Mouse (Mus musculus) CH12.LX (cell line): Measurements from ENCODE around the gene Runx3. TPM values are rescaled to one million over a fixed set of nuclear protein-coding genes. Genes with fewer than 3 reads are reported as not detected.

Experiments
- DNase-seq: peaks from one replicate; pipeline ENCODE4 v3.0.0-alpha.2; 2013; ENCODE audit errors: extremely low read depth
- H3K27ac ChIP-seq: 2 replicates; pipeline ENCODE4 v1.5.1; 2012; ENCODE audit warnings: low read depth, mild to moderate bottlenecking, control low read depth, moderate library complexity; ENCODE audit not compliant: insufficient read depth
- H3K27me3 ChIP-seq: replicated peaks from 2 replicates; pipeline ENCODE3; 2012; ENCODE audit warnings: inconsistent platforms
- H3K36me3 ChIP-seq, 2 experiments: replicated peaks in 1 of 2; 2 replicates each; pipeline versions ENCODE3 to v1.6.1; 2012; ENCODE audit warnings: inconsistent platforms in 1 of 2, low read length in 1 of 2, mild to moderate bottlenecking in 1 of 2, mixed read lengths in 1 of 2, moderate library complexity in 1 of 2; ENCODE audit not compliant: control insufficient read depth in 1 of 2, insufficient read depth in 1 of 2
- H3K4me1 ChIP-seq, 2 experiments: 2 replicates each; pipeline ENCODE4 v1.6.1; 2012; ENCODE audit warnings: inconsistent platforms in 1 of 2, moderate library complexity in 1 of 2; ENCODE audit not compliant: insufficient read depth in 2 of 2, control insufficient read depth in 1 of 2
- H3K4me2 ChIP-seq: 2 replicates; pipeline ENCODE4 v1.6.1; 2012; ENCODE audit warnings: low read depth, mild to moderate bottlenecking, control low read depth; ENCODE audit not compliant: poor library complexity, insufficient read depth, severe bottlenecking
- H3K4me3 ChIP-seq, 3 experiments: fragments of 150-350 bp in 1 of 3; sonication (generic) in 1 of 3; replicated peaks in 1 of 3; 2 replicates each; pipeline versions ENCODE3 to v1.5.1; 2011 to 2012; ENCODE audit warnings: low read depth in 2 of 3, low read length in 2 of 3, mild to moderate bottlenecking in 2 of 3, moderate library complexity in 2 of 3, control low read depth in 1 of 3, improper control_type of control experiment in 1 of 3, inconsistent platforms in 1 of 3, mixed read lengths in 1 of 3; ENCODE audit not compliant: poor library complexity in 1 of 3
- H3K79me2 ChIP-seq: replicated peaks from 2 replicates; pipeline ENCODE4 v1.6.1; 2012; ENCODE audit warnings: mild to moderate bottlenecking, moderate library complexity; ENCODE audit not compliant: control insufficient read depth, poor library complexity, insufficient read depth, severe bottlenecking; ENCODE audit errors: extremely low read depth
- H3K9ac ChIP-seq: 2 replicates; pipeline ENCODE4 v1.6.1; 2012; ENCODE audit warnings: low read depth, mild to moderate bottlenecking, control low read depth, moderate library complexity; ENCODE audit not compliant: insufficient read depth
- H3K9me3 ChIP-seq: replicated peaks from 2 replicates; pipeline ENCODE3; 2012; ENCODE audit warnings: low read length, inconsistent platforms, mixed read lengths
- BHLHE40 ChIP-seq: IDR thresholded peaks from 2 replicates; pipeline ENCODE4 v1.6.1; 2011; ENCODE audit warnings: mild to moderate bottlenecking, low read depth, low read length, improper control_type of control experiment
- CHD1 ChIP-seq: IDR thresholded peaks from 2 replicates; pipeline ENCODE4 v1.6.1; 2012; ENCODE audit warnings: low read depth, low read length, improper control_type of control experiment, inconsistent platforms
- CHD2 ChIP-seq: IDR thresholded peaks from 2 replicates; pipeline ENCODE4 v1.6.1; 2011; ENCODE audit warnings: low read length, improper control_type of control experiment
- CTCF ChIP-seq, 2 experiments: IDR thresholded peaks in 1 of 2; conservative IDR thresholded peaks in 1 of 2; 2 replicates each; pipeline ENCODE4 v1.5.1; 2011 to 2012; ENCODE audit warnings: low read depth in 2 of 2, low read length in 2 of 2, improper control_type of control experiment in 1 of 2, inconsistent platforms in 1 of 2, mild to moderate bottlenecking in 1 of 2, moderate library complexity in 1 of 2
- E2F4 ChIP-seq: IDR thresholded peaks from 2 replicates; pipeline ENCODE4 v1.6.1; 2011; ENCODE audit warnings: low read depth, low read length, improper control_type of control experiment; ENCODE audit not compliant: insufficient replicate concordance
- ELF1 ChIP-seq: IDR thresholded peaks from 2 replicates; pipeline ENCODE4 v1.6.1; 2014; ENCODE audit warnings: low read depth, mild to moderate bottlenecking, inconsistent platforms, low read length, improper control_type of control experiment
- EP300 ChIP-seq: IDR thresholded peaks from 2 replicates; pipeline ENCODE4 v1.6.1; 2011; ENCODE audit warnings: low read length, improper control_type of control experiment
- ETS1 ChIP-seq: conservative IDR thresholded peaks from 2 replicates; pipeline ENCODE4 v1.6.1; 2012; ENCODE audit warnings: low read depth, mild to moderate bottlenecking, inconsistent platforms, low read length, improper control_type of control experiment, moderate library complexity
- GABPA ChIP-seq: IDR thresholded peaks from 2 replicates; pipeline ENCODE4 v1.6.1; 2012; ENCODE audit warnings: low read depth, low read length, improper control_type of control experiment, inconsistent platforms; ENCODE audit not compliant: insufficient replicate concordance
- HCFC1 ChIP-seq: IDR thresholded peaks from 2 replicates; pipeline ENCODE4 v1.6.1; 2012; ENCODE audit warnings: low read depth, mild to moderate bottlenecking, inconsistent platforms, low read length, improper control_type of control experiment
- IRF4 ChIP-seq: IDR thresholded peaks from 2 replicates; pipeline ENCODE4 v1.6.1; 2014; ENCODE audit warnings: low read depth, mild to moderate bottlenecking, inconsistent platforms, low read length, improper control_type of control experiment
- JUN ChIP-seq: IDR thresholded peaks from 2 replicates; pipeline ENCODE4 v1.6.1; 2011; ENCODE audit warnings: low read depth, mild to moderate bottlenecking, low read length, improper control_type of control experiment, moderate library complexity; ENCODE audit not compliant: insufficient read depth
- JUND ChIP-seq: conservative IDR thresholded peaks from 2 replicates; pipeline ENCODE4 v1.6.1; 2011; ENCODE audit warnings: low read depth, low read length, improper control_type of control experiment
- KAT2A ChIP-seq: IDR thresholded peaks from 2 replicates; pipeline ENCODE4 v1.6.1; 2012; ENCODE audit warnings: low read length, improper control_type of control experiment, inconsistent platforms; ENCODE audit not compliant: insufficient replicate concordance
- MAFK ChIP-seq: IDR thresholded peaks from 2 replicates; pipeline ENCODE4 v1.6.1; 2011; ENCODE audit warnings: low read length, improper control_type of control experiment; ENCODE audit not compliant: insufficient replicate concordance
- MAX ChIP-seq: IDR thresholded peaks from 2 replicates; pipeline ENCODE4 v1.6.1; 2011; ENCODE audit warnings: low read length, improper control_type of control experiment
- MAZ ChIP-seq: IDR thresholded peaks from 2 replicates; pipeline ENCODE4 v1.6.1; 2012; ENCODE audit warnings: low read depth, mild to moderate bottlenecking, inconsistent platforms, low read length, improper control_type of control experiment, moderate library complexity
- MEF2A ChIP-seq: IDR thresholded peaks from 2 replicates; pipeline ENCODE4 v1.6.1; 2014; ENCODE audit warnings: low read depth, mild to moderate bottlenecking, inconsistent platforms, low read length, improper control_type of control experiment, borderline replicate concordance
- MXI1 ChIP-seq: IDR thresholded peaks from 2 replicates; pipeline ENCODE4 v1.6.1; 2011; ENCODE audit warnings: mild to moderate bottlenecking, low read depth, low read length, improper control_type of control experiment
- MYC ChIP-seq: IDR thresholded peaks from 2 replicates; pipeline ENCODE4 v1.6.1; 2011; ENCODE audit warnings: low read depth, mild to moderate bottlenecking, improper control_type of control experiment, low read length
- NELFE ChIP-seq: IDR thresholded peaks from 2 replicates; pipeline ENCODE4 v1.6.1; 2011; ENCODE audit warnings: low read depth, low read length, improper control_type of control experiment
- NRF1 ChIP-seq: IDR thresholded peaks from 2 replicates; pipeline ENCODE4 v1.6.1; 2014; ENCODE audit warnings: low read depth, mild to moderate bottlenecking, inconsistent platforms, low read length, improper control_type of control experiment, moderate library complexity
- PAX5 ChIP-seq: IDR thresholded peaks from 2 replicates; pipeline ENCODE4 v1.6.1; 2012; ENCODE audit warnings: low read length, inconsistent platforms, mixed read lengths
- POLR2A ChIP-seq: IDR thresholded peaks from 2 replicates; pipeline ENCODE4 v1.6.1; 2011; ENCODE audit warnings: low read depth, mild to moderate bottlenecking, improper control_type of control experiment, low read length
- POLR2AphosphoS2 ChIP-seq: IDR thresholded peaks from 2 replicates; pipeline ENCODE4 v1.6.1; 2011; ENCODE audit warnings: low read depth, low read length, improper control_type of control experiment
- RAD21 ChIP-seq: IDR thresholded peaks from 2 replicates; pipeline ENCODE4 v1.6.1; 2011; ENCODE audit warnings: low read depth, mild to moderate bottlenecking, low read length, improper control_type of control experiment, moderate library complexity
- RCOR1 ChIP-seq: conservative IDR thresholded peaks from 2 replicates; pipeline ENCODE4 v1.6.1; 2012; ENCODE audit warnings: low read depth, mild to moderate bottlenecking, inconsistent platforms, low read length, improper control_type of control experiment
- SIN3A ChIP-seq: IDR thresholded peaks from 2 replicates; pipeline ENCODE4 v1.6.1; 2012; ENCODE audit warnings: low read length, improper control_type of control experiment, inconsistent platforms
- SMC3 ChIP-seq: IDR thresholded peaks from 2 replicates; pipeline ENCODE4 v1.6.1; 2011; ENCODE audit warnings: low read depth, low read length, improper control_type of control experiment
- TBP ChIP-seq: conservative IDR thresholded peaks from 2 replicates; pipeline ENCODE4 v1.6.1; 2011; ENCODE audit warnings: low read depth, low read length, improper control_type of control experiment
- TCF12 ChIP-seq: IDR thresholded peaks from 2 replicates; pipeline ENCODE4 v1.6.1; 2014; ENCODE audit warnings: low read depth, mild to moderate bottlenecking, inconsistent platforms, low read length, improper control_type of control experiment
- UBTF ChIP-seq: IDR thresholded peaks from 2 replicates; pipeline ENCODE4 v1.6.1; 2012; ENCODE audit warnings: low read depth, mild to moderate bottlenecking, inconsistent platforms, low read length, improper control_type of control experiment, moderate library complexity
- USF1 ChIP-seq: IDR thresholded peaks from 2 replicates; pipeline ENCODE4 v1.6.1; 2014; ENCODE audit warnings: low read depth, mild to moderate bottlenecking, inconsistent platforms, low read length, improper control_type of control experiment
- USF2 ChIP-seq: conservative IDR thresholded peaks from 2 replicates; pipeline ENCODE4 v1.6.1; 2011; ENCODE audit warnings: low read depth, low read length, improper control_type of control experiment
- ZC3H11A ChIP-seq: IDR thresholded peaks from 2 replicates; pipeline ENCODE4 v1.6.1; 2012; ENCODE audit warnings: low read depth, mild to moderate bottlenecking, inconsistent platforms, low read length, improper control_type of control experiment
- ZKSCAN1 ChIP-seq: IDR thresholded peaks from 2 replicates; pipeline ENCODE4 v1.6.1; 2012; ENCODE audit warnings: low read depth, inconsistent platforms, low read length, improper control_type of control experiment, borderline replicate concordance
- ZMIZ1 ChIP-seq: IDR thresholded peaks from 2 replicates; pipeline ENCODE4 v1.6.1; 2012; ENCODE audit warnings: low read depth, mild to moderate bottlenecking, inconsistent platforms, low read length, improper control_type of control experiment
- ZNF384 ChIP-seq: IDR thresholded peaks from 2 replicates; pipeline ENCODE4 v1.6.1; 2012; ENCODE audit warnings: low read depth, low read length, improper control_type of control experiment, inconsistent platforms
- dilution Hi-C: fragments of 300-500 bp; cut with MboI; formaldehyde crosslinking; loops from 2 replicates; pipeline ENCODE4 v1.14.3; 2020; ENCODE audit warnings: low sequenced_read_pairs; ENCODE audit not compliant: extremely low pct_unique_long_range_greater_than_20kb, extremely low pct_ligation_motif_present
- in situ Hi-C: fragments of 300-500 bp; cut with MboI; formaldehyde crosslinking; loops from 3 replicates; pipeline ENCODE4 v1.14.3; 2019; ENCODE audit warnings: low sequenced_read_pairs, low pct_ligation_motif_present, low pct_unique_long_range_greater_than_20kb, mixed read lengths
- polyA plus RNA-seq: library from polyadenylated mRNA; unstranded; fragments of >175 nt; gene quantifications from 2 replicates; pipeline ENCODE4 v1.2.1, GENCODE M21; 2012; ENCODE audit warnings: low read depth; ENCODE audit not compliant: insufficient read length
- total RNA-seq, 2 experiments: library from RNA; depleted of rRNA; stranded (reverse); fragments of 300-350 nt in 1 of 2; fragments of >200 nt in 1 of 2; gene quantifications; 2 replicates each; pipeline ENCODE4 v1.2.3; 2012 to 2014

Gene Runx3
- total and polyA plus RNA-seq, 3 experiments: 5.0 to 61.1 (median 19.7) TPM

GRCm38 (mm10) chr4:135203279-135203678, 82.8 kb downstream of the Runx3 start:
- Histone ChIP-seq H3K9me3 (peaks cover 4% of the 10 kb centered on the region), H3K4me3 (no peak overlapping the region), H3K9ac (peak overlapping the region; percentile 51; the same call in 1 of the 2 replicates), H3K79me2 (no peaks in the 10 kb centered on the region)
- in situ Hi-C loops: loop anchor here (10.0 kb wide), 1 partner anchor 258 kb away; no protein-coding TSS in a partner anchor
- peak; percentile 98 for DNase-seq
- peak; percentile 46; the same call in 1 of the 2 replicates for TF ChIP-seq POLR2A
- peak; percentile 94 for TF ChIP-seq RCOR1
- 0 out of 2 replicates have a peak, but pooled peaks have one; percentile 33 for TF ChIP-seq NRF1
- peak; percentile 91 for TF ChIP-seq CHD2
- peak; percentile 93 for TF ChIP-seq MEF2A
- TF ChIP-seq USF1: no peak
- peak; percentile 85 for TF ChIP-seq MXI1
- peak; percentile 81 for TF ChIP-seq MAX
- TF ChIP-seq IRF4: peak; percentile 98
- no peak for TF ChIP-seq NELFE
- no peak for TF ChIP-seq ZNF384
- TF ChIP-seq ETS1: peak; percentile 97
- TF ChIP-seq E2F4: no peak
- no peak for TF ChIP-seq ZMIZ1
- peak; percentile 68; the same call in 1 of the 2 replicates for TF ChIP-seq UBTF
- TF ChIP-seq MAFK: no peak
- TF ChIP-seq ZC3H11A: no peak
- no peak for TF ChIP-seq GABPA
- TF ChIP-seq SMC3: peak; percentile 41; the same call in 1 of the 2 replicates
- no peak for TF ChIP-seq CTCF (conservative IDR thresholded peaks at IDR 0.05 in 1 of 2, IDR thresholded peaks at IDR 0.05 in 1 of 2; ENCODE audit: low read depth in 2 of 2, low read length in 2 of 2)
- no peak for TF ChIP-seq CHD1
- peak; percentile 82 for TF ChIP-seq MYC
- no peak for TF ChIP-seq PAX5
- 0 out of 2 replicates have a peak, but pooled peaks have one; percentile 28 for TF ChIP-seq HCFC1
- no peak for TF ChIP-seq ZKSCAN1
- TF ChIP-seq USF2: no peak
- peak; percentile 24 for TF ChIP-seq RAD21
- peak; percentile 90 for TF ChIP-seq EP300
- TF ChIP-seq SIN3A: peak; percentile 86
- TF ChIP-seq BHLHE40: peak; percentile 96
- peak; percentile 54 for TF ChIP-seq ELF1
- peak; percentile 92 for TF ChIP-seq TCF12
- peak; percentile 71 for TF ChIP-seq JUND
- TF ChIP-seq MAZ: peak; percentile 96; the same call in 1 of the 2 replicates
- no peak for TF ChIP-seq KAT2A
- no peak for TF ChIP-seq POLR2AphosphoS2
- no peak for TF ChIP-seq TBP
- peak; percentile 80 for TF ChIP-seq JUN
- TF ChIP-seq, all 38 proteins: peak for 22
- no peaks in the 10 kb centered on the region for H3K36me3 ChIP-seq
- H3K4me2 ChIP-seq: peak overlapping the region; percentile 89
- peak overlapping the region; percentile 67 for H3K27ac ChIP-seq
- no peaks in the 10 kb centered on the region for H3K27me3 ChIP-seq
- peaks cover 17 to 34% of the 10 kb centered on the region in 2 experiments for H3K4me1 ChIP-seq
- dilution Hi-C loops: no loop called here
